16 mouse cellular contexts compared by ENCODE assay signal in genomic region chr10:86275585-86275984, GRCm38 (mm10).
"Had no signal": no experiment of that assay in that cellular context is flagged by ENCODE, and none has a peak within 500 bp of the region (broad histone marks: within the 10 kb centered on the region; RNA-seq: fewer than 3 reads in every experiment).

No protein-coding gene starts in this region.

- H3K4me2 ChIP-seq: neural tube, embryonic 13.5 days; neural tube, embryonic 15.5 days; stomach, embryonic 15.5 days had no signal

- H3K9me3 ChIP-seq: neural tube, embryonic 13.5 days; neural tube, embryonic 15.5 days; stomach, embryonic 15.5 days had no signal

- H3K27me3 ChIP-seq: neural tube, embryonic 13.5 days; neural tube, embryonic 15.5 days; stomach, embryonic 15.5 days had no signal

- DNase-seq: retina, postnatal 1 day; right cerebral cortex, adult 18-20 months; right cerebral cortex, postnatal 14 days; right cerebral cortex, postnatal 25 days; right cerebral cortex, postnatal 4 days; spleen, adult 18-20 months; thymus, adult 18-20 months; thymus, adult 2 months; thymus, postnatal 14 days; thymus, postnatal 25 days; thymus, postnatal 36 days; thymus, postnatal 4 days had no signal

- H3K36me3 ChIP-seq: neural tube, embryonic 13.5 days; neural tube, embryonic 15.5 days; stomach, embryonic 15.5 days had no signal

- H3K27ac ChIP-seq: neural tube, embryonic 13.5 days; neural tube, embryonic 15.5 days; stomach, embryonic 15.5 days; stomach, postnatal 0 days had no signal

- H3K9ac ChIP-seq: neural tube, embryonic 13.5 days; neural tube, embryonic 15.5 days; stomach, embryonic 15.5 days had no signal

- H3K4me3 ChIP-seq: neural tube, embryonic 13.5 days; neural tube, embryonic 15.5 days; stomach, embryonic 15.5 days had no signal

- H3K4me1 ChIP-seq: neural tube, embryonic 13.5 days; neural tube, embryonic 15.5 days; stomach, embryonic 15.5 days had no signal
